Comparison of ENCODE assay signal across 9 mouse cellular contexts in the genomic region with DNA sequence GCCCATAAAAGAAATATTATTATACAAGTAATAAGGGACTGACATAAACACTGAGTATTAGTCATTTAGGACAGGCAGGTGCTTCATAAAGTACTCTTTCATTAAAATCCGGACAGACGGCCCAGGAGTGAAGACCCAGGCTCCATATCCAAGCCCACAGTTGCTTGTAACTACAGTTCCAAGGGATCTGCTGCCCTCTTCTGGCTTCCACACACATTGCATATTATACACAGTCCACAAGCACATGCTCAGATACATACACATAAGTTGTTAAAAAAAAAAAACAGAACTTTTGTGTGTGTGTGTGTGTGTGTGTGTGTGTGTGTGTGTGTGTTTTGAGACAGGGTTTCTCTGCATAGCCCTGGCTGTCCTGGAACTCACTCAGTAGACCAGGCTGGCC. TPM values are rescaled to one million over a fixed set of nuclear protein-coding genes. Genes with fewer than 3 reads are reported as not detected.
DNase-seq lines count a peak whose midpoint lies in the region; ATAC-seq and TF ChIP-seq lines count a peak whose summit lies in the region.
"Had no signal": no experiment of that assay in that cellular context is flagged by ENCODE, and none has a peak within 500 bp of the region (broad histone marks: within the 10 kb centered on the region; RNA-seq: fewer than 3 reads in every experiment).

No protein-coding gene starts in this region.

- TF ChIP-seq CTCF in E14TG2a.4 (conservative IDR thresholded peaks at IDR 0.05; ENCODE audit: low read length) = peak; percentile 41
- TF ChIP-seq CTCF in liver, embryonic 14.5 days (IDR thresholded peaks at IDR 0.05; ENCODE audit: low read depth) = peak; percentile 54

- ATAC-seq in hindbrain, embryonic 16.5 days = no peak
- ATAC-seq in liver, embryonic 14.5 days (ENCODE audit: insufficient read depth) = no peak

- no peak for TF ChIP-seq EP300 in liver, embryonic 14.5 days (IDR thresholded peaks at IDR 0.05; ENCODE audit: low read depth)

- no peaks in the 10 kb centered on the region for H3K27me3 ChIP-seq in hindbrain, embryonic 10.5 days (ENCODE audit: insufficient read depth, poor library complexity, severe bottlenecking)
- H3K27me3 ChIP-seq in hindbrain, embryonic 16.5 days (replicated peaks; ENCODE audit: control insufficient read depth, insufficient read depth, low read length) = no peaks in the 10 kb centered on the region
- H3K27me3 ChIP-seq in E14TG2a.4 (ENCODE audit: insufficient read depth, low read length) = no peaks in the 10 kb centered on the region
- H3K27me3 ChIP-seq in liver, embryonic 14.5 days (ENCODE audit: control insufficient read depth, insufficient read depth, low read length) = no peaks in the 10 kb centered on the region
- H3K27me3 ChIP-seq in midbrain, embryonic 10.5 days (ENCODE audit: low read depth, poor library complexity, severe bottlenecking) = no peaks in the 10 kb centered on the region
- H3K27me3 ChIP-seq: limb, embryonic 13.5 days had no signal

- no peak overlapping the region for H3K27ac ChIP-seq in hindbrain, embryonic 10.5 days
- no peak overlapping the region for H3K27ac ChIP-seq in hindbrain, embryonic 16.5 days (ENCODE audit: low read depth, low read length)
- H3K27ac ChIP-seq in liver, embryonic 14.5 days = no peak overlapping the region
- H3K27ac ChIP-seq in midbrain, embryonic 10.5 days (replicated peaks) = no peak overlapping the region
- H3K27ac ChIP-seq: limb, embryonic 13.5 days had no signal

- peaks cover 41% of the 10 kb centered on the region for H3K36me3 ChIP-seq in hindbrain, embryonic 10.5 days
- H3K36me3 ChIP-seq in hindbrain, embryonic 16.5 days (ENCODE audit: control insufficient read depth, insufficient read depth, low read length) = peaks cover 9% of the 10 kb centered on the region
- H3K36me3 ChIP-seq in E14TG2a.4 (ENCODE audit: insufficient read depth, low read length) = peaks cover 33% of the 10 kb centered on the region
- no peaks in the 10 kb centered on the region for H3K36me3 ChIP-seq in liver, embryonic 14.5 days (replicated peaks; ENCODE audit: control insufficient read depth, insufficient read depth, low read depth)
- peaks cover 31% of the 10 kb centered on the region for H3K36me3 ChIP-seq in midbrain, embryonic 10.5 days

- H3K4me1 ChIP-seq in hindbrain, embryonic 10.5 days (replicated peaks) = no peaks in the 10 kb centered on the region
- H3K4me1 ChIP-seq in hindbrain, embryonic 16.5 days (ENCODE audit: control insufficient read depth, insufficient read depth, low read depth, low read length) = no peaks in the 10 kb centered on the region
- H3K4me1 ChIP-seq in E14TG2a.4 (replicated peaks; ENCODE audit: low read depth, low read length) = peaks cover 25% of the 10 kb centered on the region
- H3K4me1 ChIP-seq in liver, embryonic 14.5 days (replicated peaks; ENCODE audit: control insufficient read depth in 2 of 2, insufficient read depth in 2 of 2, low read length in 1 of 2) = no peaks in the 10 kb centered on the region
- H3K4me1 ChIP-seq in midbrain, embryonic 10.5 days = no peaks in the 10 kb centered on the region
- H3K4me1 ChIP-seq: limb, embryonic 13.5 days had no signal

- no peak overlapping the region for H3K4me3 ChIP-seq in hindbrain, embryonic 10.5 days
- H3K4me3 ChIP-seq in hindbrain, embryonic 16.5 days (ENCODE audit: low read length) = no peak overlapping the region
- no peak overlapping the region for H3K4me3 ChIP-seq in E14TG2a.4 (replicated peaks; ENCODE audit: low read length)
- H3K4me3 ChIP-seq in liver, embryonic 14.5 days (ENCODE audit: insufficient read depth in 1 of 2, low read depth in 2 of 2, low read length in 2 of 2) = no peak overlapping the region
- H3K4me3 ChIP-seq in midbrain, embryonic 10.5 days = no peak overlapping the region
- H3K4me3 ChIP-seq: limb, embryonic 13.5 days had no signal

- DNase-seq in hindbrain, embryonic 10.5 days (ENCODE audit: low spot score) = peak; percentile 16
- peak; percentile 57 for DNase-seq in brain, adult 2 months (ENCODE audit: low read depth, low spot score)
- peak; percentile 3 to 20 (median 17) for DNase-seq in liver, embryonic 14.5 days (ENCODE audit: low read depth in 3 of 3, low spot score in 3 of 3)
- peak; percentile 16 to 65 for DNase-seq in thymus, postnatal 10 days (ENCODE audit: low spot score in 2 of 2)
- no peak for DNase-seq in midbrain, embryonic 10.5 days (ENCODE audit: low spot score)
- DNase-seq in ovary, adult 18-20 months (ENCODE audit: low spot score) = no peak

- no peak overlapping the region for H3K9ac ChIP-seq in hindbrain, embryonic 16.5 days (ENCODE audit: low read depth, low read length)
- H3K9ac ChIP-seq in liver, embryonic 14.5 days (replicated peaks) = no peak overlapping the region
- H3K9ac ChIP-seq: limb, embryonic 13.5 days had no signal

- H3K4me2 ChIP-seq in hindbrain, embryonic 16.5 days (ENCODE audit: low read length) = no peak overlapping the region
- H3K4me2 ChIP-seq in liver, embryonic 14.5 days (ENCODE audit: low read depth) = no peak overlapping the region
- H3K4me2 ChIP-seq: limb, embryonic 13.5 days had no signal

- 88% methylated on average over 2 of the region's 2 CpGs for WGBS in hindbrain, embryonic 10.5 days
- WGBS in hindbrain, embryonic 16.5 days = 88% methylated on average over 2 of the region's 2 CpGs
- WGBS in liver, embryonic 14.5 days (ENCODE audit: insufficient replicate concordance) = 62% methylated on average over 2 of the region's 2 CpGs
- 94% methylated on average over 2 of the region's 2 CpGs for WGBS in midbrain, embryonic 10.5 days

- no peaks in the 10 kb centered on the region for H3K9me3 ChIP-seq in hindbrain, embryonic 10.5 days
- no peaks in the 10 kb centered on the region for H3K9me3 ChIP-seq in hindbrain, embryonic 16.5 days (ENCODE audit: control insufficient read depth, low read length)
- H3K9me3 ChIP-seq in E14TG2a.4 (ENCODE audit: low read length) = no peaks in the 10 kb centered on the region
- no peaks in the 10 kb centered on the region for H3K9me3 ChIP-seq in liver, embryonic 14.5 days (ENCODE audit: control insufficient read depth, low read length)
- H3K9me3 ChIP-seq in midbrain, embryonic 10.5 days (replicated peaks) = no peaks in the 10 kb centered on the region
- H3K9me3 ChIP-seq: limb, embryonic 13.5 days had no signal

RNA-seq across cellular contexts. Expression of gene Raph1, which starts 32.0 kb away (rescaled TPM):
- polyA plus RNA-seq in hindbrain, embryonic 10.5 days (2016; fragmentation: Nextera tagmentation; extraction: Ambion mirVana) = 24.3 and 25.7 TPM in 2 replicates
- polyA plus RNA-seq in hindbrain, embryonic 16.5 days (2015; fragmentation: Nextera tagmentation; extraction: Ambion mirVana) = 22.0 and 22.4 TPM in 2 replicates
- polyA plus RNA-seq in liver, embryonic 14.5 days (2012; rRNA removed) = 13.8 and 16.6 TPM in 2 replicates
- polyA plus RNA-seq in liver, embryonic 14.5 days (2014; fragmentation: Nextera tagmentation; extraction: Ambion mirVana) = 25.2 and 28.2 TPM in 2 replicates
- 19.9 and 21.7 TPM in 2 replicates for polyA plus RNA-seq in midbrain, embryonic 10.5 days (2016; fragmentation: Nextera tagmentation; extraction: Ambion mirVana)

Comparison
In these comparisons a context has a peak if more than half of its experiments do, and no peak if none do; other contexts are left out.
1. DNase-seq: peak in hindbrain, embryonic 10.5 days (single experiment), brain, adult 2 months (single experiment), liver, embryonic 14.5 days (3 of 3) and thymus, postnatal 10 days (2 of 2); none in midbrain, embryonic 10.5 days (single experiment) and ovary, adult 18-20 months (single experiment).